Mouse (Mus musculus) lung, postnatal 0 days (tissue): ENCODE data around the gene Phlda2. TPM values are rescaled to one million over a fixed set of nuclear protein-coding genes. Genes with fewer than 3 reads are reported as not detected.

ENCODE experiments used
- ATAC-seq: fragments of 200-750 bp; cut with Nextera tagmentation; 2 replicates; pipeline ENCODE4 v1.8.0; 2017; ENCODE audit warnings: moderate library complexity
- DNase-seq: peaks from one replicate; pipeline ENCODE4 v3.0.0-alpha.2; 2016; ENCODE audit warnings: low spot score
- H3K27ac ChIP-seq: fragments of 300-500 bp; sonication (generic); 2 replicates; pipeline ENCODE4 v1.5.1; 2014; ENCODE audit warnings: antibody characterized with exemption, mild to moderate bottlenecking, low read length, mixed read lengths
- H3K27me3 ChIP-seq: fragments of 300-500 bp; sonication (generic); replicated peaks from 2 replicates; pipeline ENCODE4 v1.6.1; 2014; ENCODE audit warnings: low read length, mixed read lengths; ENCODE audit not compliant: insufficient read depth
- H3K36me3 ChIP-seq: fragments of 300-500 bp; sonication (generic); 2 replicates; pipeline ENCODE4 v1.6.1; 2014; ENCODE audit warnings: low read length, mixed read lengths; ENCODE audit not compliant: insufficient read depth
- H3K4me1 ChIP-seq: fragments of 300-500 bp; sonication (generic); 2 replicates; pipeline ENCODE4 v1.6.1; 2014; ENCODE audit warnings: antibody characterized with exemption, low read depth, low read length, mixed read lengths; ENCODE audit not compliant: insufficient read depth
- H3K4me2 ChIP-seq: fragments of 300-500 bp; sonication (generic); replicated peaks from 2 replicates; pipeline ENCODE4 v1.6.1; 2014; ENCODE audit warnings: low read depth, mild to moderate bottlenecking, low read length, moderate library complexity, mixed read lengths
- H3K4me3 ChIP-seq: fragments of 300-500 bp; sonication (generic); 2 replicates; pipeline ENCODE4 v1.5.1; 2014; ENCODE audit warnings: low read depth, low read length
- H3K9ac ChIP-seq: fragments of 300-500 bp; sonication (generic); replicated peaks from 2 replicates; pipeline ENCODE4 v1.6.1; 2014; ENCODE audit warnings: low read depth, mild to moderate bottlenecking
- H3K9me3 ChIP-seq: fragments of 300-500 bp; sonication (generic); 2 replicates; pipeline ENCODE4 v1.6.1; 2016; ENCODE audit warnings: low read length, mixed read lengths
- CTCF ChIP-seq: IDR thresholded peaks from 2 replicates; pipeline ENCODE4 v1.5.1; 2016; ENCODE audit warnings: antibody characterized with exemption, mild to moderate bottlenecking
- EP300 ChIP-seq: IDR thresholded peaks from 2 replicates; pipeline ENCODE4 v1.6.1; 2016; ENCODE audit warnings: antibody characterized with exemption, mild to moderate bottlenecking, control low read depth
- WGBS: fragments of 180-500 bp; shearing (Covaris S2); extraction: QIAGEN DNeasy Blood & Tissue Kit; methylation state at CpG from one replicate; pipeline ENCODE4 v1.1.7; 2014; 5-methylcytosine and 5-hydroxymethylcytosine counted together
- polyA plus RNA-seq: library from polyadenylated mRNA; unstranded; fragments of >200 nt; fragmentation: Nextera tagmentation; extraction: Ambion mirVana; gene quantifications from 2 replicates; pipeline ENCODE4 v1.2.1, GENCODE M21; 2015

The Phlda2 gene
- polyA plus RNA-seq, 1 experiment from 2014 or later, result 3.2 TPM

- Histone ChIP-seq H3K9ac (no peak overlapping the region), H3K9me3 (no peaks in the 10 kb centered on the region), H3K4me1 (peaks cover 3% of the 10 kb centered on the region; the same call in 1 of the 2 replicates), H3K27me3 (no peaks in the 10 kb centered on the region), H3K4me2 (no peak overlapping the region), H3K4me3 (no peak overlapping the region), H3K36me3 (no peaks in the 10 kb centered on the region), H3K27ac (no peak overlapping the region)
- DNase-seq, result no peak
- TF ChIP-seq CTCF, result no peak
- no peak for TF ChIP-seq EP300
- 20% methylated on average over 6 of the region's 6 CpGs for WGBS
- ATAC-seq, result no peak
Measured at GRCm38 (mm10) chr7:143467714-143468113, 35.2 kb downstream of the Phlda2 start.

GRCm38 (mm10) chr7:143466099-143466677, 36.8 kb downstream of the Phlda2 start:
- WGBS, result 34% methylated on average over 14 of the region's 14 CpGs
- no peak overlapping the region for H3K4me2 ChIP-seq
- DNase-seq (peak; percentile 73), ATAC-seq (peak; percentile 50)
- TF ChIP-seq EP300 (no peak), CTCF (peak; percentile 97)
- no peak overlapping the region for H3K27ac ChIP-seq
- no peak overlapping the region for H3K9ac ChIP-seq
- peaks cover 3% of the 10 kb centered on the region; the same call in 1 of the 2 replicates for H3K4me1 ChIP-seq
- H3K27me3 ChIP-seq, result no peaks in the 10 kb centered on the region
- no peaks in the 10 kb centered on the region for H3K36me3 ChIP-seq
- no peaks in the 10 kb centered on the region for H3K9me3 ChIP-seq
- no peak overlapping the region for H3K4me3 ChIP-seq

- peaks cover 3% of the 10 kb centered on the region; the same call in 1 of the 2 replicates for H3K4me1 ChIP-seq
- H3K4me2 ChIP-seq, result peak overlapping the region; percentile 67
- no peaks in the 10 kb centered on the region; the same call in 1 of the 2 replicates for H3K9me3 ChIP-seq
- ATAC-seq (no peak), DNase-seq (peak; percentile 57)
- WGBS, result 19% methylated on average over 55 of the region's 56 CpGs
- H3K9ac ChIP-seq, result no peak overlapping the region
- no peak for TF ChIP-seq CTCF
- no peak for TF ChIP-seq EP300
- no peaks in the 10 kb centered on the region for H3K36me3 ChIP-seq
- H3K27ac ChIP-seq, result no peak overlapping the region
- H3K27me3 ChIP-seq, result no peaks in the 10 kb centered on the region
- H3K4me3 ChIP-seq, result peak overlapping the region; percentile 34
Measured at GRCm38 (mm10) chr7:143464811-143465560, 38.0 kb downstream of the Phlda2 start.

GRCm38 (mm10) chr7:143463865-143464415, 39.0 kb downstream of the Phlda2 start:
- Histone ChIP-seq H3K9me3 (no peaks in the 10 kb centered on the region; the same call in 1 of the 2 replicates), H3K36me3 (no peaks in the 10 kb centered on the region), H3K27ac (no peak overlapping the region), H3K4me1 (peaks cover 3% of the 10 kb centered on the region; the same call in 1 of the 2 replicates), H3K4me3 (no peak overlapping the region), H3K27me3 (no peaks in the 10 kb centered on the region), H3K4me2 (0 out of 2 replicates have a peak overlapping the region, but pooled peaks have one; percentile 14), H3K9ac (no peak overlapping the region)
- no peak for ATAC-seq
- TF ChIP-seq CTCF (peak; percentile 88), EP300 (no peak)
- WGBS, result 33% methylated on average over 11 of the region's 11 CpGs
- peak; percentile 78 for DNase-seq

- H3K27me3 ChIP-seq, result no peaks in the 10 kb centered on the region
- no peaks in the 10 kb centered on the region; the same call in 1 of the 2 replicates for H3K9me3 ChIP-seq
- no peak overlapping the region for H3K4me3 ChIP-seq
- H3K27ac ChIP-seq, result no peak overlapping the region
- H3K4me2 ChIP-seq, result no peak overlapping the region
- no peak for DNase-seq
- 72% methylated on average over 5 of the region's 5 CpGs for WGBS
- no peak for TF ChIP-seq CTCF
- TF ChIP-seq EP300, result no peak
- no peaks in the 10 kb centered on the region for H3K36me3 ChIP-seq
- H3K4me1 ChIP-seq, result peaks cover 3% of the 10 kb centered on the region; the same call in 1 of the 2 replicates
- no peak overlapping the region for H3K9ac ChIP-seq
- ATAC-seq, result no peak
Measured at GRCm38 (mm10) chr7:143462516-143462915, 40.4 kb downstream of the Phlda2 start.

GRCm38 (mm10) chr7:143461920-143462319, 41.0 kb downstream of the Phlda2 start:
- H3K36me3 ChIP-seq, result no peaks in the 10 kb centered on the region
- H3K27ac ChIP-seq, result no peak overlapping the region
- no peaks in the 10 kb centered on the region; the same call in 1 of the 2 replicates for H3K9me3 ChIP-seq
- H3K4me2 ChIP-seq, result peak overlapping the region; percentile 67; the same call in 1 of the 2 replicates
- DNase-seq (no peak), ATAC-seq (no peak)
- no peak overlapping the region for H3K4me3 ChIP-seq
- TF ChIP-seq EP300, result no peak
- no peak for TF ChIP-seq CTCF
- no peak overlapping the region for H3K9ac ChIP-seq
- H3K27me3 ChIP-seq, result no peaks in the 10 kb centered on the region
- peaks cover 3% of the 10 kb centered on the region; the same call in 1 of the 2 replicates for H3K4me1 ChIP-seq
- WGBS, result 27% methylated on average over 11 of the region's 11 CpGs
